Mouse (Mus musculus) liver, adult 2 months (tissue): ENCODE measurements around the gene Pigg.

Experiments
- CTCF ChIP-seq: fragments of 200-500 bp; IDR thresholded peaks from 2 replicates; pipeline ENCODE4 v1.5.1; 2011; ENCODE audit warnings: low read depth, low read length, control low read depth
- POLR2A ChIP-seq: fragments of 200-500 bp; IDR thresholded peaks from 2 replicates; pipeline ENCODE4 v1.6.1; 2011; ENCODE audit warnings: low read length, control low read depth; ENCODE audit not compliant: insufficient read depth; ENCODE audit errors: extremely low read depth

DNA sequence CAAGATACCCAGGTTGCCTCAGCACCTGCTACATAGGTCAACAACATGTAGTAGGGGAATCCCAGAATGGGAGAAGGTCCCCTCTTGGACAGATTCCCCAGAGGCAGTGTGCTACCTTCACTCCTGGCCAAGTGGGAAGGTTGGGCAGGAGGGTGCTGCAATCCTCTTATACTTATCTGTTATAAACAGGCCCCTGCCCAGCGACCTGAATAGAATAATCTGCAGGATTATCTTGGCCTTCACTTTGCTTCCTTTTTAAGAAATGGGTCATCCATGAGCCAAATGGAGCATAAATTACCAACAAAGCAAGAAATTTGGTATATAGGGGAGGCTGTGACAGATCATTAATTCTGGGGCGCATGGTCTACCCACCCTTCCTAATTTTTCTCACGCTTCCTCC is 77.3 kb downstream of the Pigg start:
- TF ChIP-seq CTCF: no peak
- TF ChIP-seq POLR2A: no peak
